Mouse (Mus musculus) spleen, adult 12 weeks (tissue): ENCODE measurements around the gene Mmp12.
"Not testable (repeated sequence)": the region's sequence is repeated elsewhere in the genome, so short reads cannot be mapped to it uniquely, and the experiment has no call there.

ENCODE experiments used
- DNase-seq: peaks from one replicate; pipeline ENCODE4 v3.0.0; 2022; ENCODE audit warnings: low spot score

Gene Mmp12

GRCm38 (mm10) chr9:7344107-7344506, at the start of gene Mmp12:
Gene Mmp12 (plus strand): TSS chr9:7344381.
- DNase-seq, result no peak

- DNase-seq, result no peak
Measured at GRCm38 (mm10) chr9:7331847-7332246, 12.3 kb upstream of the Mmp12 start.

- DNase-seq, result no peak
Measured at GRCm38 (mm10) chr9:7335766-7336680, 8.2 kb upstream of the Mmp12 start.

GRCm38 (mm10) chr9:7336740-7337483, 7.3 kb upstream of the Mmp12 start:
- DNase-seq, result no peak

GRCm38 (mm10) chr9:7345513-7345912, 1.3 kb downstream of the Mmp12 start:
- DNase-seq, result no peak

- no peak for DNase-seq
Measured at GRCm38 (mm10) chr9:7354535-7354934, 10.4 kb downstream of the Mmp12 start.

- no peak for DNase-seq
Measured at GRCm38 (mm10) chr9:7387947-7388346, 43.8 kb downstream of the Mmp12 start, which contains the start of gene Mmp1b. Gene Mmp1b (minus strand): TSS chr9:7388047.

- not testable (repeated sequence) for DNase-seq
Measured at GRCm38 (mm10) chr9:7396556-7396955, 52.4 kb downstream of the Mmp12 start.
